Mouse (Mus musculus) adrenal gland, adult 8-10 months (tissue): ENCODE results near the gene Nusap1. TPM values are rescaled to one million over a fixed set of nuclear protein-coding genes. Genes with fewer than 3 reads are reported as not detected.
"Not testable (repeated sequence)": the region's sequence is repeated elsewhere in the genome, so short reads cannot be mapped to it uniquely, and the experiment has no call there.

Experiments used
- DNase-seq: peaks from one replicate; pipeline ENCODE4 v3.0.0; 2022
- total RNA-seq, 4 experiments: library from RNA; stranded (reverse); gene quantifications; 2 replicates each; pipeline ENCODE4 v1.2.4; 2022

Gene Nusap1
- total RNA-seq = 1 to 10 TPM in 3 of 4 experiments, under 1 TPM in 1; 0.64 to 1.8 (median 1.4) TPM

DNA sequence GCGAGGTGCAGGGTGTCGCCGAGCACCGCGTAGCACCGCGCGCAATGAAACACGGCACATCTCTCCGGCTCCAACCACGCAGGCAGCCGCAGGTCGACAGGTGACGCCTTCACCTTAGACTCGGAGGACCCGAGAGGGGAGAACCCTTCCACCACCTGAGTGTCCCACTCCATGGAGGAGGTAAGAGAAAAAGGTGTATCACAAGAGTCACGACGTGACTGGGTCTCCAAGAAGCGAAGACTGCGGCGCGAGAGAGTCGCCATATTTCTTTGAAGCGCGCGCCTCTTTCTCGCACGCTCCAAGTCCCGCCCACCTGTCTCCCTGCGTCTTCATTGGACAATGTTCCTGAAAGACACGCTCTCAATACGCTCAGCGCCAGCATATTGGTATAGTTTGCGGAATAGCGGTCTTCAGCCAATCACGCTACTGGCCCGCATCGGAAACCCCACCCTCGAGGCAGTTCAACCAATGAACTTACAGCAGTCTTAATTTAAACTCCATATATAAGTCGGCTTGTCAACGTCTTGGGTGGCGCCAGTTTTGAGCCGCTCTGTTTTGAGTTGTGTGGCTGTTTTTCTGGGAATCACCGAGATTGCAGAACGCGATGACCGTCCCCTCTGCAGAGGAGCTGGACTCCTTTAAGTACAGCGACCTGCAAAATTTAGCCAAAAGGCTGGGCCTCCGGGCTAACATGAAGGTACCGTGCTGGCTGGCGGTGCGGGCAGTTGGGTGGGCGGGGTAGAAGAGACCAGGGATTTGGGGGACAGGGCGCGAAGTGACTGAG, at the start of gene Nusap1, which contains the start of gene Oip5:
Nusap1 (plus strand) TSS at position 100 of the 784 bp plus-strand sequence.
Oip5 (minus strand) TSS at position 271 of the 784 bp plus-strand sequence.
- DNase-seq = peak; percentile 90

DNA sequence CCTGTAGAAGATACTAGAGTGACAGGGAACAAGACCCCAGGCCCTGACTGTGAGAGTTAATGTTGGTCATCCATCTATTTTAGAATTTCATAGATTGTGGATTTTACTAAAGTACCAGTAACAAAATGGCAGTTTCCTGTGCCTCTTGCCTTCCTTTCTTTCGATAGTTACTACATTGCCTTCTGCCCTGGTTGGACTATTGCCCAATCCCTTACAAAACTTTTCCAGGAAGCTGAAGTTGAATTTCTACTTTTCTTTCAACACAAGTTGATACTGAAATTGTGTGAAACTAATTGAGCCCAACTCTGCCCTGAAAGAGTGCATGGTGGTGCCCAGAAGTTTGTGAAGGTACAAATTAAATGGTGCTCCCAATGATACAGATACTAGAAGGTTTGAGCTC, 45.6 kb upstream of the Nusap1 start:
- DNase-seq = no peak

DNA sequence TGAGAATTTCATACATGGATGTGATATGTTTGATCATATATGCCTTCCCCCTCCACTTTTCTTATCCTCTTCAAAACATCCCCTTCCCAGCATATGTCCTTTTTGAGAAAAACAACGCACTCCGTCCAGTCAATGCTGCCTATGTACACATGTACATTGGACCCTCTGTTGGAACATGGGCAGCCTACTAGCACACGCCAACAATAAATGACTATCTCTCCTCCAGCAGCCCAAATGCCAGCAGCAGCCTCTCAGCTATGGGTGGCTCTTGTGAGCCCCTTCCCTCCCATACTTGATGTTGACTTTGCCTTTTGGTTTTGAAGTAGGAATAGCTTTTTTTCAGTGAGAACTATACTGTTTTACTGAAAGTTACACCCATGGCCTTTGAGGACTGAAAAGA, 36.5 kb upstream of the Nusap1 start:
- DNase-seq = no peak

DNA sequence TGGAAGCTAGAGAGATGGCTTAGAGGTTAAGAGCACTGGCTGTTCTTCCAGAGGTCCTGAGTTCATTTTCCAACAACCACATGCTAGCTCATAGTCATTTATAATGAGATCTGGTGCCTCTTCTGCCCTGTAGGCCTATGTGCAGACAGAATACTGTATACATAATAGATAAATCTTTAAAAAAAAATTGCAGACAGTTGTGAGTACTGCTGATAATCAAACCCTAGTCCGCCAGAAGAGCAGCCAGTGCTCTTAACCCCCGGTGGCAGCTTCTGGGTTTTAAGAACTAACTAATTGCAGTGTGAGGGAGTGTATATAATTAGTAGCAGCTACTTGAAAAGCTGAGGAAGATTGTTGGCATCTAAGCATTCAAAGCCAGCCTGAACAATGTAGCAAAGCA, 34.7 kb upstream of the Nusap1 start:
- no peak for DNase-seq

DNA sequence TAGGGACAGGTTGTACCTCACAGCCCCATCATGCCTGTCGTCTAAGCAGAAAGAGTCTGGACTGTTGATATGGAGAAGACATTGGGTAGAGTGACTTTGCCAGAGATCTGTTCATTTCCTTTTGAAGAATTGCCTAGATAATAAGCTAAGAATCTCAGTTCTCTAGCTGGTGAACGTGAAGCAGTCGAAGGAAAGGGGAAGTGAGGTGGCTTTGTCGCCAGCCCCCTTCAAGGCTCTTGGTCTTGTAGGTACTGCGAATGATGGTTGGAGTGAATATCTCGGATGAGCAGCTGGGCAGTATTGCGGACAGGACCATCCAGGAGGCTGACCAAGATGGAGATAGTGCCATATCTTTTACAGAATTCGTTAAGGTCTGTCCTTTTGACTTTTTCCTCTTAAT, 33.8 kb upstream of the Nusap1 start:
- DNase-seq = no peak

DNA sequence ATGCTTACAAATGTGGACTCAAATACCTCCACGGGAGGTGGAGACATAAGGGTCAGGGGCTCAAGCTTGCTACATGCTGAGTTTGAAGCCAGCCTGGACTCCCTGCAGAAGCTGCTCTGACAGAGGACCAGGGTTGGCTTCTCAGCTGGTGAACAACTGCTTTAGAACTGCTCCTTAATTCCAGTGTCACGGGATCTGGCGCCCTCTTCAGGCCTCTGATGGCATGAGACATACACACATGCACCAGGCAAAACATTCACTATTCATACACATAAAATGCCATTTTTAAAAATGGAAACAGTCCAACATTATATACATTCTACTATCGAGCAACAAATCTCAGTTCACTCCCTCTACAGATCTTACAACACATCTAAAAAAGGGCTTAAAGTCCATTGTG, 30.7 kb upstream of the Nusap1 start:
- peak; percentile 41 for DNase-seq

DNA sequence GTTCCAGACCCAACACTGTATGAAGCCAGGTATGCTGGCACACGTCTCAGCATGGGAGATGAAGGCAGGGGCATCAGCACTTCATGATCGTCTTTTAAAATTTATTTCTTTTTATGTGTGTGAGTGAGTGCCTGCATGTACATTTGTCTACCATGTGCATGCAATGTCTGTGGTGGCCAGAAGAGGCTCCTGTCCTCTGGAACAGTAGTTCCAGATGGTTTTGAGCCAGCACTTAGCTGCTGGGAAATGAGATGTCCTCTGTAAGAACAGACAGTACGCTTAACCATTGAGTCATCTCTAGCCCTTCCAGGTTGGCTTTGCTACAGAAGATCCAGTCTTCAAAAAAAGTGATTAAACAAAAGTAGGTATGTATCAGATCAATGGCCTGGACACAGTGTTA, 26.9 kb upstream of the Nusap1 start:
- no peak for DNase-seq

DNA sequence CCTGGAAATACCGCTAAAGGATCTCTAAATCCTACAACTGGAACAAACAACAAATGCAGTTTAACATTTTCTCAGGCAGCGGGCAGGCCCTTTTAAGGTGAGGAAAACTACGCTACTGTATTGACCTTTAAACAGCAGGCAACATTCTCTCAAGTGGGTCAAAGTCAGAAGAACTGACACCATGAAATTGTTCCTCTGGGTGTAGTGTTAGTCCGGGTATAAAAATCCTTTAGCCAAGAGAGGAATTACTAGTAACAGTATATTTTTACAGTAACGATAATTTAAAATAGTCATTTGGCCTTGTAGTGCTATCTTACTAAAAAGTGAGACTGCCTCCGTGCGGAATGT, 24.4 kb upstream of the Nusap1 start:
- no peak for DNase-seq

DNA sequence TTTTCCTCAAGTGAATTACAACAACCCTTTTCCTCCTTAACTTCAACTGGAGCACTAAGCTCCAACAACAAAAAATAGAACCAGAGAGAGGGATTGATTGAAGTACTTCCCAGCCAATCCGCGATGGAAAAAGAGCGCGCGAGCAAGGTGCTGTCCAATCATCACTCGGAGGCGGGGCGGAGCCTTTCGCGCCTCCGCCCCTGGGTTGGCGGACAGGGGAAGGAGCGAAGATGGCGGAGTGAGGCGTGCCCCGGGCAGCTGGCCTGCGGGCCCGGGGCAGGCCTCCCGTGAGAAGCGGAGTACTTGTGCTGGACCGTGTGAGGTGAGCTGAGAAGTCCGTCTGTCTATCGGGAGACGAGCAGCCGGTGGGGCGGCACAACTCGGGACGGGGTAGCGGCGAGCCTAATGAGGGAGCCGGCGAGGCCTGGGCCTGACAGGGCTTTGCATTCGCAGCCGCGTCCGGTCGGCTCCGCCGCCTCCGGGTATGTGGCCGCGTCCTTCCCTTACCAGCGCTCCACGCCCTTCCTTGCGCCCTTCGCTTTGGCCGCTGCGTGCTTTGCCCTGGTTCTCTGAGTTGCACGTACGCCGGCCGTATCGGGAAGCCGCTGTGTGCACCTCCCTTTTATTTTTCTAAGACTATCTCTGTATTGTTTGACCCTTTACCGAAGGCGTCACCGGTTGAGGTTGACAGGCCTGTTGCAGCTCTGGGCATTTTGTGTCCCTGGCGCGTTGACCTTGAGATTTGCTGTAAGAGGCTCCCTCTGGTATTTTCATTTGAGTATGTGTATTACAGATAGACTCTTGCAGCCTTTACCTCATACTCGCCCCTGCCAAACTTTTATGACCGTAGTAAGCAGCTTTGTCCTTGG, 23.8 kb upstream of the Nusap1 start:
- peak; percentile 94 for DNase-seq

DNA sequence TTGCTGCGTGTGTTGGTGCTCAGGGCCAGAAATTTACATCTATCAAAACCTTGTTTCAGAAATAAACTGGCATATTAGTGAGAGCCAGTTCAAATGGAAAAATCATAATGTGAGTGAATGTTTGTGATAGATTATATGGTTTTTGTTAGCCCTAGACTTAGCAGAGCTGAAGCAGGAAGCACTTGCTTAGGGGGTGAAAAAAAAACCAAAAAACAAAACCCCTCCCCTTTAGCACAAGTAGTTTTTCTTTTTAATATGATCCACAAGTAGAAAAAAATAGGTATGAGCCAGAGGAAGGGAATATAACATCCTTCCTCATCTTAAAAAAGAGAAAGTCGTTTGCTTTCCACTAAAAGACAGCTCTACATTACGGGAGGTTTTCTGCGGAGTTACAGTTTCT, 22.8 kb upstream of the Nusap1 start:
- DNase-seq = no peak

DNA sequence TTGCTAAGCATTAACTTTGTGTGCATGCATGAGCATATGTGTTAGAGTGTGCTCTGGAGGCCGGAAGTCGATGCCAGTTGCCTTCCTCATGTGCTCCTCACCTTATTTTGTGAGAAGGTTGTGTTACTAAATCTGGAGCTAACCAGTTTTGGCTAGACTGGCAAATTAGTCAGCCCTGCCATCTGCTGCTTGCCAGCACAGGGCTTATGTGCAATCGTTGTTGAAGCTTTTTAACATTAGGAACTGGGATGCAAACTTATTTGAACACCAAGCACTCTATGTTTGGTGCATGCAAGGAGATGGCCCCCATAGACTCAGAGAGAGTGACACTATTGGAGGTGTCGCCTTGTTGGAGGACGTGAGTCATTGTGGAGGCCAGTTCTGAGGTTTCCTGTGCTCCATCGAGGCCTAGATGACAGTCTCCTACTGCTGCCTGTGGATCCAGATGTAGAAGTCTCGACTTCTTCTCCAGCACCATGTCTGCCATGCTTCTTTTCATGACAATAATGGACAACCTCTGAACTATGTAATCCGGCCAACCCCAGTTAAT, 21.2 kb upstream of the Nusap1 start:
- DNase-seq = no peak

DNA sequence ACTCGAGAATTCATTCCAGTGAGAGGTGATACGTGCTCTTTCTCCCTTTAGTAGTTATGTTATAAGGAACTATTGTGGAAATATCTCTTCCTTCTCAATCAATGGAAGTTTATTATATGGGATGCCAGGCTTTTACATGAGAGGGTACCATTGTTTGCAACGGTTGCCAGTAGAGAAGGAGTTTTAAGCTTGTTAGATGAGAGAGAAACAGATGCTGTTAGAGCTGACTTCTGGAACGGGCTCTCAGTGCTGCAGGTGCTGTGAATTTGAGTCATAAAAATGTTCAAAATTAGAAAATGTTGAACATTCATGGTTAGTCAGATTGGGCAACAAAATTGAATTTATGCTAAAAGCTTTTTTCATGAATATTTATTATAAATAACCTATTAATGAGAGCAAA, 17.1 kb upstream of the Nusap1 start:
- DNase-seq = no peak

DNA sequence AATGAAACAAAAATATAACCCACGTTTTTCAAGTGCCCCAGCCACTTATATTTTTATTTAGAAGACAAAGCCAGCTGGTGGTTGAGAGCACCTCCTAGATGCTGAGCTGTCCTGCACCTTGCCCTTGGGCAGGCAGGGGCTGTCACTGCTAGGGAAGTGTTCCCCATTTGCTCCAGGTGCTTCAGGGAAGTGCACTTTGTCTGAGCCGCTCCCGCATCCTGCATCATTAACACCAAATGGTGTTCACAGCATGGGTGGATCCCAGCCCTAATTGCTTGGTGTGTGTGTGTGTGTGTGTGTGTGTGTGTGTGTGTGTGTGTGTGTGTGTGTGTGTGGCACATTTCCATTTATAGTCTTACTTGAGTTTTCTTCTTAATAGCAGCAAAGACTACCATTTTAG, 16.5 kb upstream of the Nusap1 start:
- not testable (repeated sequence) for DNase-seq

DNA sequence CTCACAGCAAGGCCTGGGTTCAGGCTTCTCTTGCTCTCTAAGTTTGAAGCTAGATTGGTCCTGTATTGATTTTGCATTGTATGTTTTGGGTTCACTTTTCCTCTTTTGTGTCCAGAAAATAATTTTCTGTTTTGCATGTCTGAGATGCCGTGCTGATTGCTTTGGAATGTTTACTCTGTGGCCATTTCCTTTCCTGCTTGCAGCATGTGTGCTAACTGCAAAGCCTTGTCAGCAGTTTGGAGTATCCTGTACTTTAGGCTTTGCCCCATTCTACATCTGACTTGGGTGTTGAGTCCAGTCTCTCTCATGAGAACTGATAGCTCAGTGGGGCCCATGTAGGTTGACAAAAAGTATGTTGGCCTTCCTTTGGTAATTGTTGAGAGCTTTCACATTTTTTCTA, 15.6 kb upstream of the Nusap1 start:
- DNase-seq = no peak

DNA sequence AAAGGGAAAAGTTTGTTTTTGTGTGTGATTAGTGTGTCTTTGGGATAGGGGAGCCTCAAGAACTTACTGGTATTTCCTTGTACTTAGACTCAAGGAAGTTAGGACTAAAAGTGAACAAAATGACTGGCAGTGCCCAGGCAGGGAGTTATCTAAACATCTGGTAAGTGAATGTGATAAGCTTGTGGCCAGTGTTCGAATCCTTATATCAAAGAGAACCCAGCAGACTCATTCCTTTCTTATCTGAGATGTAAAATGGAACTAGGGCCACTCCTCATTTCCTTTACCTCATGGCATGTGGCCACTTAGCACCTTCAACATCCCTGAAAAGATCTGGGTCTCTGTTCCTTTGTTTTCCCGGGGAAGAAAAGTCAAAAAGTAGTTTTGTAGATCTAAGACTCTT, 14.2 kb upstream of the Nusap1 start:
- no peak for DNase-seq

DNA sequence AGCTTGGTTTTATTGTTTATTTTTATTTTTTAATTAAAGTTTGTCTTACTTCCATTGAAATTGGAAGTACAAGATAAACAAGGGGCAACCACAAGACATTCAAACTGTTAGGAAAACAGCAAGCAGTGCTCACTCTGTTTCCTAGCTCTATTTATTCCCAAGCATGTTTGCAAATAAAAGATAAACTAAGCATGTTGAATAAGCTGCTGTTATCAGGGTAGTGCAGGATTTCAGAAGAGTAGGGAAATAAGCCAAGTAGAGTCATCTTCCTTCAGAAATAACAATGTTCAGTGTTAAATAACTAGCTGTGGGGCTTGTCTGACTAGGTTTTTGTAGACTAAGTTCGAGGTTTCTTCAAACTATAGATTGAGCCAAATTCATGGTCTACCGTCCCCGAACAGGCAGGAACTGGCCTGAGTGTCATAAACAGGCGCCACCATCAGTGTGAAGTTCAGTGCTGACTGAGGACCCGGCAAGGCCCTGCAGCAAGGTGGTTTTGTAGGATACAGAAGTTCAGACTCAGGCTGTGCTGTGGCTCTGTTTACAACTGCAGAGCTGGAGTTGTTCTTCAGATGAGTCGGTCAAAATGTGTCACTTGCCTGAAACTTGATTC, 12.6 kb upstream of the Nusap1 start:
- no peak for DNase-seq

DNA sequence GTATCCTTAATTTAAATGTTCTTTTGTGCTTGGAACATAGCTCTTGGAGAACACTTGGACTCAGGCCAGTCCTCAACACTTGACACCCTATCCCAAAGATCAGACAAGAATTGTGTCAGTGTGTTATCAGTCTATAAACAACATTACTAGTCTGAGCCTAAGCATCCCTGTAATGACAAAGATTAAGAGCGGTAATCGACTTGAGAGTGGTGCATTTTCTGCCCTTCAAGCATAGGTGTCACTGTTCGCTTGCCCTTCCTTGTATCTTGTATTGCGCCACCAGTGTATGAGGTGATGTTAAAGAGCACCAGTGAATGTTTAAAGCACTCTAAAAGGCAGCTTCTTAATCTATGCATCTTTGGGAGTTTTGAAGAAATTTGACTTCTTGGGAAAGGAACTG, 11.1 kb upstream of the Nusap1 start:
- DNase-seq = no peak

DNA sequence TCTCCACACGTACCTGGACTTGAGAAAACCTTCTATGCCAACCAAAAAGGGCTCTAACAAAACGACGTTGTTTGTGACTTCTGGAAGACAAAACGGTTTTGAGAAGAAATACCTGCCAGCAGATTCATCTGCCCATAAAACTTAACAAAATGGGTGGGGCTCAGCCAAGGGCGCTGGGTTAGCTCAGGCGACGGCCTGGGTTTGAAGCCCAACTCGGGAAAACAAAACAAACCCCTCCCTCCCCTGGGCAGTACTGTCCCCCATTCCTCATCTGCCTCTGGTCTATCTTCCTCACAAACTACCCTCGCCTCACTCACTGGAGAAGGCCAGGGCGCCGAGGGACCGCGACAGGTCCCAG, 278 bp upstream of the Nusap1 start:
- DNase-seq = no peak

DNA sequence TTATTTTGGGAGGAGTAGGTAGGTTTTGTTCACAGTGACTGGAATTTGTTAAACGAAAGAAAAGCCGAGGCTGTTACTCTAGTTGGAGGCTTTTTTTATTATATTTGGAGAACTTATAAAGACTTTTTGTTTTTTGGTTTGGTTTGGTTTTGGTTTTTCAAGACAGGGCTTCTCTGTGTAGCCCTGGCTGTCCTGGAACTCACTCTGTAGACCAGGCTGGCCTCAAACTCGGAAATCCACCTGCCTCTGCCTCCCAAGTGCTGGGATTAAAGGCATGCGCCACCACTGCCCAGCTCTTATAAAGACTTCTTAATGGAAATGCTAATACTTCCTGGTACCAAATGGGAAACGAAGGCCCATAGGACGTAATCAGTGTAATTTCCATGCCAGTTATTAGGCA, 904 bp downstream of the Nusap1 start:
- not testable (repeated sequence) for DNase-seq

DNA sequence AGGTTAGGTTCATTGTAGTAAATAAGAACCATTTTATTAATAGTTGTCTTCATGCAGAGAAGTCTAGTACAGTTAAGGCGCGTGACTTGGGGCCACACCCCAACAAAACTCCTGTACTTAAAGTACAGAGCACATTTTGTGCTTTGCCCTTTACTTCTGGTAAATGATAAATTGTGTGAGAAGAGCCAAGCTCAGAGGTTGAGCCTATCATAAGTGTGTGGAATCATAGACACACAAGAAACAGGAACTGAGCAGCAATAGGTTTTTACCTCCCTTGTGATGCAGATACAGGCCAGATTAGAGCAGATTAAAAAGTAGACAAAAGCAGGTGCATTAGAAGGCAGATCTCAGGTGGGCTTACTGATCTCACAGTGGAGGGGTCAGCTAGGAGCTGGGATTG, 3.2 kb downstream of the Nusap1 start:
- no peak for DNase-seq

DNA sequence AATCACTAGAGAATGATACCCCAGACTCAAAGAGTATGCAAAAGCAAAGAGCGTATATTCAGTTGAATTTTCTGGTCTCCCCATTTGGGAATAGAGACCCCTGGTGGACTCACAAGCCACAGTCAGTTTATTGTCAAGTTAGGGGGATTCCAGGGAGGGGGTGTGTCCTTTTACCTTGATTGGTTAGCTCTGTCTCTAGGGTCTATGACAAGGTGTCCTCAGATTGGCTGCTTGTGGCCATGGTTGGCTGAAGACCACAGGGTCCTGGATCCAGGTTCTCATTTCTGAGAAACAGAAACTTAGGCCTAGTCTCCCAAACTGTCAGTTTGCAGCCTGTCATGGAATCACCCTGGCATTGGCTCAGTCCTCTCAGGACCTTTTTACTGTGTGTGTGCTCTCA, 18.7 kb downstream of the Nusap1 start:
- DNase-seq = no peak

DNA sequence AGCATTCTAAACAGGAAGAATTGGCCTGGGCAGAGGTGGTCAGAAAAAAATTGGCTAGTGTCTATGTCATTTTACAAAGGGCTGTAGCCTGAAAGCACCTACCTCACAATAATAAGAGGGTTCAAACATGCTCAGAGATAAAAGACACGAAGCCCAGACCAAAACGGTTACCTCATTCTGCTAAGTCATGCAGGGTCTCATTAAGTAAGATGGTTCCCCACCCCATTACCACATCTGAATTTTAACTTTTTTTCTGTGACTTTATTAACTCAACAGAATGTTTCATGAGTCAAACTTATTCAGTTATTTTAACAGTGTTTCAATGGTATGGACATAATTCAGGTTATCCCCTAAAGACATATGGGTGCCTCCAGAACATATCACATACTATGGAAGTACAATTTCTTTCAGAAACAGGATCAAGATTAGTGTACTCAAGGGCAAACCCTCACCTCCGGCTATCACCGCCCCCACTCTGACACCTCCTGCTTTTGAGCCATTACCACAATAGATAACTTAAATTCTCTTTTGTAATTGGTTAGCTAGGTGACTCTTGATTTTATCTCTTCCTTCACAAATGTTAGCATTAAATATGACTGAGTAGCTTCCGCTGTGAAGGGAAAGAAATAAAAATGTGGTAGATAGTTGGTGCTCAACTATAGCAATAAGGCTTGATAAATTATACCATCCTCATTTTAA, 23.3 kb downstream of the Nusap1 start:
- no peak for DNase-seq

DNA sequence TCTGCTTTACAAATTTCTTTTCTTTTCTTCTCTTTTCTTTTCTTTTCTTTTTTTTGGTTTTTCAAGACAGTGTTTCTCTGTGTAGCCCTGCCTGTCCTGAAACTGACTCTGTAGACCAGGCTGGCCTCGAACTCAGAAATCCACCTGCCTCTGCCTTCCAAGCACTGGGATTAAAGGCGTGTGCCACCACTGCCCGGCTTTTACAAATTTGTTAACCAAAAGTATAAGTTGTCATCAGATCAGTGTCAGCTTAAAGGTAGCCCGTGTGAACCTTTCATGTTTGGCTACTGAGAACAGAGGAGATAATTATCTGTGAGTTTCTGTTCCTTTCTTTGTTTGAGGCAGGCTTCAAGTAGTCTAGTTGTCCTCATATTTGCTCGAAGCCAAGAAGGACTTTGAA, 26.2 kb downstream of the Nusap1 start:
- DNase-seq = no peak
